Mouse (Mus musculus) kidney, embryonic 14.5 days (tissue): ENCODE measurements around the gene Mbip. TPM values are rescaled to one million over a fixed set of nuclear protein-coding genes. Genes with fewer than 3 reads are reported as not detected.

Experiments used
- ATAC-seq: fragments of 200-750 bp; cut with Nextera tagmentation; 2 replicates; pipeline ENCODE4 v1.8.0; 2017; ENCODE audit warnings: moderate number of reproducible peaks, mild to moderate bottlenecking, moderate TSS enrichment, moderate library complexity; ENCODE audit not compliant: low FRiP score, low TSS enrichment
- H3K27ac ChIP-seq: fragments of 300-500 bp; sonication (generic); 2 replicates; pipeline ENCODE4 v1.5.1; 2014; ENCODE audit warnings: low read depth, mild to moderate bottlenecking, low read length, moderate library complexity, mixed read lengths
- H3K27me3 ChIP-seq: fragments of 300-500 bp; sonication (generic); 2 replicates; pipeline ENCODE4 v1.6.1; 2014; ENCODE audit warnings: mild to moderate bottlenecking, low read length; ENCODE audit not compliant: control insufficient read depth, insufficient read depth
- H3K36me3 ChIP-seq: fragments of 300-500 bp; sonication (generic); 2 replicates; pipeline ENCODE4 v1.6.1; 2014; ENCODE audit warnings: low read length, mixed read lengths; ENCODE audit not compliant: control insufficient read depth, insufficient read depth
- H3K4me1 ChIP-seq: fragments of 300-500 bp; sonication (generic); 2 replicates; pipeline ENCODE4 v1.6.1; 2014; ENCODE audit warnings: low read length, mixed read lengths; ENCODE audit not compliant: control insufficient read depth, insufficient read depth
- H3K4me2 ChIP-seq: fragments of 300-500 bp; sonication (generic); replicated peaks from 2 replicates; pipeline ENCODE4 v1.6.1; 2014; ENCODE audit warnings: low read depth, mild to moderate bottlenecking, low read length
- H3K4me3 ChIP-seq: fragments of 300-500 bp; sonication (generic); 2 replicates; pipeline ENCODE4 v1.5.1; 2014; ENCODE audit warnings: mild to moderate bottlenecking, low read length
- H3K9ac ChIP-seq: fragments of 300-500 bp; sonication (generic); 2 replicates; pipeline ENCODE4 v1.6.1; 2014; ENCODE audit warnings: low read depth, mild to moderate bottlenecking, low read length, moderate library complexity
- H3K9me3 ChIP-seq: fragments of 300-500 bp; sonication (generic); 2 replicates; pipeline ENCODE4 v1.6.1; 2016; ENCODE audit warnings: low read length; ENCODE audit not compliant: control insufficient read depth
- WGBS: fragments of 180-500 bp; shearing (Covaris S2); extraction: QIAGEN DNeasy Blood & Tissue Kit; methylation state at CpG from one replicate; pipeline ENCODE4 v1.1.7; 2014; 5-methylcytosine and 5-hydroxymethylcytosine counted together
- polyA plus RNA-seq: library from polyadenylated mRNA; unstranded; fragments of >200 nt; fragmentation: Nextera tagmentation; extraction: Ambion mirVana; gene quantifications from 2 replicates; pipeline ENCODE4 v1.2.1, GENCODE M21; 2014

Mbip gene
- polyA plus RNA-seq, 1 experiment from 2014 or later: 37.4 TPM

DNA sequence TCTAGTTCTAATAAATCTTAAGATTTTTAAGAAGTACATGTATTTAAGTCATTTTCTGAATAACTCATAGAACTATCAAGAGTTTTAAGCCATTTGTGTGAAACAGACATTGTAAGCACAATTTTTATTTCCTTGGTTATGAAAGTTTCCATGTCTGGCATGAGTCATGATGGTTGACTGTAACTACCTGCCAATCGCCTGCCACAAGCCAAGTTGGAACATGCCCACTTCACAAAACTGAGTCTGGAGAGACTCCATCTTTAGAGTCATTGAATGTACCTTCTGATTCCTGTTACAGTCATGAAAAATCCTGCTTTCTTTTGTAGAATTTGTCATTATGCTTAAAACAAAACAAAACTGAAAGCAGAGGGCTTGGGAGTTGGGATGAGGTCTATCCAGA lies 19.8 kb downstream of the Mbip start:
- Histone ChIP-seq H3K27me3 (no peaks in the 10 kb centered on the region), H3K4me1 (no peaks in the 10 kb centered on the region), H3K9me3 (no peaks in the 10 kb centered on the region), H3K4me3 (no peak overlapping the region), H3K36me3 (peaks cover 41% of the 10 kb centered on the region), H3K9ac (no peak overlapping the region), H3K4me2 (no peak overlapping the region), H3K27ac (no peak overlapping the region)
- no peak for ATAC-seq
- 90% methylated on average over 1 of the region's 1 CpGs for WGBS

- Histone ChIP-seq H3K27ac (no peak overlapping the region), H3K27me3 (no peaks in the 10 kb centered on the region), H3K4me2 (no peak overlapping the region), H3K4me1 (no peaks in the 10 kb centered on the region), H3K4me3 (no peak overlapping the region), H3K9ac (no peak overlapping the region), H3K36me3 (no peaks in the 10 kb centered on the region), H3K9me3 (0 out of 2 replicates have a peak, but pooled peaks cover 2% of the 10 kb centered on the region)
- ATAC-seq: no peak
- 84% methylated on average over 4 of the region's 4 CpGs for WGBS
These were observed 26.8 kb downstream of the Mbip start for GRCm38 (mm10) chr12:56318941-56319340.

GRCm38 (mm10) chr12:56318059-56318458 lies 27.6 kb downstream of the Mbip start:
- H3K9me3 ChIP-seq: 0 out of 2 replicates have a peak, but pooled peaks cover 2% of the 10 kb centered on the region
- no peaks in the 10 kb centered on the region for H3K4me1 ChIP-seq
- no peaks in the 10 kb centered on the region for H3K27me3 ChIP-seq
- no peak overlapping the region for H3K4me3 ChIP-seq
- ATAC-seq: no peak
- no peak overlapping the region for H3K9ac ChIP-seq
- H3K4me2 ChIP-seq: no peak overlapping the region
- H3K27ac ChIP-seq: no peak overlapping the region
- no peaks in the 10 kb centered on the region for H3K36me3 ChIP-seq
- WGBS: 73% methylated on average over 8 of the region's 8 CpGs

DNA sequence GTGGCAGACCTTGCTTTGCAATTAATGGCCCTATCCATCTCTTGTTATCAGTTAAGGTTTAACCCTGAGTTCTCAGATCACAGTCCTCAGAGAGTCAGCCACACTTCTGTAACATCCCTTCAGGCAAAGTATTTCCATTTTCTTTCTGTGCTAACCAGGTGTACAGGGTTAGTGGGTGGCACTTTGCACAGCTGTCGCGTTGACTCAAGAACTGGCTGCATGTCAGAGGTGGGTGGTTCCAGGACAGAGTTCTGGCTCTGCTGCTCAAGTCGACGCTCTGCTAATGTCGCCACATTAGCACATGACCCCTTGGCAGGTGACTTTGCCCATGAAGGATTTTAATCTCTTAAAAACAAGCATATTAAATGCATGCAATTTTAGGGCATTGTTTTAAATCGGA lies 39.9 kb downstream of the Mbip start:
- Histone ChIP-seq H3K9me3 (no peaks in the 10 kb centered on the region), H3K4me2 (no peak overlapping the region), H3K4me3 (no peak overlapping the region), H3K36me3 (no peaks in the 10 kb centered on the region), H3K4me1 (0 out of 2 replicates have a peak, but pooled peaks cover 3% of the 10 kb centered on the region), H3K27me3 (no peaks in the 10 kb centered on the region), H3K27ac (no peak overlapping the region), H3K9ac (no peak overlapping the region)
- WGBS: 67% methylated on average over 6 of the region's 6 CpGs
- peak; percentile 46; the same call in 1 of the 2 replicates for ATAC-seq

DNA sequence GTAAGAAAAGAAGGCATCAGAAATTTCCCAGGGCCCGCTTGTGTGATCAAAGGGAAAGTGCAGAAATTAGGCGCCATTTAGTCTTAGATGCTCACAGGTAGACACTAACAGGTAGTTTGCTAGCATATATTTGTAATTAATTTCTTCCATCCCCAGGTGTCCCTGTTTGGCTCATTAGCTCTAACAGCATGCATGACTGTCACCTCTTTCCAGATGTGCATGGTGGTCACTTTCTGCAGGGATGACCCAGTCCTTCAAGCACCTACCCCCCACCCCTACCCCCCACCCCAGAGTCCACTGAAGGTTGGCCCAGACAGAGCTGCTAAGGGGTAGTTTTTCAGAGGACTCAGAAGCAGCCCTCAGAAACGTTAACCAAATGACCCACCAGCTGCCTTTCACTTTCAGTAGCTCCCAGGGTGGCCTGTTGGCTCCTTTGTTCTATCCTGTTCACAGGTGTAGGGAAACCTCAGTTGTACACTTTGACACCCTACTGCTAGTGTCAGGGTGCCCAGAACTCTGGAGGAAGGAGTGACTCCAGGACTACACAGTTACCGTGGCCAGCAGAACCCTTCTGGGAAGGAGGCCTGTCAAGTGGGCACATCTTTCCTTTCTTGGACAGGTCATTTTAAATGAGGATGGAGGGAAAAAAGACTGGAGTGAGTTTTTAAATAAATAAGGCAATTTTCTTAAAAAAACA lies 43.2 kb downstream of the Mbip start:
- Histone ChIP-seq H3K9me3 (no peaks in the 10 kb centered on the region), H3K27ac (no peak overlapping the region), H3K9ac (no peak overlapping the region), H3K36me3 (no peaks in the 10 kb centered on the region), H3K4me2 (peak overlapping the region; percentile 71), H3K4me1 (0 out of 2 replicates have a peak, but pooled peaks cover 3% of the 10 kb centered on the region), H3K4me3 (peak overlapping the region; percentile 37), H3K27me3 (no peaks in the 10 kb centered on the region)
- peak; percentile 24; the same call in 1 of the 2 replicates for ATAC-seq
- WGBS: 22% methylated on average over 4 of the region's 4 CpGs

- H3K4me3 ChIP-seq: peak overlapping the region; percentile 37
- peak; percentile 73 for ATAC-seq
- no peak overlapping the region for H3K27ac ChIP-seq
- H3K9me3 ChIP-seq: no peaks in the 10 kb centered on the region
- 0 out of 2 replicates have a peak, but pooled peaks cover 3% of the 10 kb centered on the region for H3K4me1 ChIP-seq
- peak overlapping the region; percentile 71 for H3K4me2 ChIP-seq
- no peaks in the 10 kb centered on the region for H3K36me3 ChIP-seq
- H3K27me3 ChIP-seq: no peaks in the 10 kb centered on the region
- 5% methylated on average over 27 of the region's 27 CpGs for WGBS
- 0 out of 2 replicates have a peak overlapping the region, but pooled peaks have one; percentile 28 for H3K9ac ChIP-seq
These were observed 44.0 kb downstream of the Mbip start for GRCm38 (mm10) chr12:56301487-56302293.

DNA sequence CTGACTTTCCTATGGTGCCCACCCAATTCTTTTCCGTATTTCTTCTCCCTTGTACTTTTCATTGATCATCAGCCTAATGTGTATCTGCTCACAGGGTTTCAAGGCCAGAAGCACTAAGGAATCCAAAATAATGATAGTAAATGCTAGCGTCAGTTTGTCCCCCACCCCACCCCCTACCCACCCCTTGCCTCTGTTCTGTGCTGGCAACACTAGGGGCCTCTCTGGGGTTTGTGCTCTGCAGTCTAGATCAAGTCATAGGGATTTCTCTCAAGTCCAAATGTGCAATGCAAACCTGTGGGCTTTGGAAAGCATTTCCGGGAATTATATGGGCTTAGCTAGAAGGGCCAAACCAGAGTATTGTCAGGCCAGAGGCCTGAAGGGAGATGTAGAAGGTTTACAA lies 46.1 kb downstream of the Mbip start:
- H3K4me2 ChIP-seq: no peak overlapping the region
- H3K9ac ChIP-seq: no peak overlapping the region
- no peaks in the 10 kb centered on the region for H3K9me3 ChIP-seq
- H3K36me3 ChIP-seq: no peaks in the 10 kb centered on the region
- ATAC-seq: no peak
- no peak overlapping the region for H3K4me3 ChIP-seq
- no peak overlapping the region for H3K27ac ChIP-seq
- 0 out of 2 replicates have a peak, but pooled peaks cover 3% of the 10 kb centered on the region for H3K4me1 ChIP-seq
- WGBS: 74% methylated on average over 3 of the region's 3 CpGs
- peaks cover 4% of the 10 kb centered on the region; the same call in 1 of the 2 replicates for H3K27me3 ChIP-seq

GRCm38 (mm10) chr12:56298919-56299318 lies 46.8 kb downstream of the Mbip start:
- WGBS: 26% methylated on average over 1 of the region's 1 CpGs
- Histone ChIP-seq H3K4me1 (0 out of 2 replicates have a peak, but pooled peaks cover 3% of the 10 kb centered on the region), H3K9me3 (no peaks in the 10 kb centered on the region), H3K4me3 (no peak overlapping the region), H3K36me3 (no peaks in the 10 kb centered on the region), H3K27me3 (peaks cover 4% of the 10 kb centered on the region; the same call in 1 of the 2 replicates), H3K4me2 (no peak overlapping the region), H3K27ac (no peak overlapping the region), H3K9ac (no peak overlapping the region)
- ATAC-seq: no peak
